ENCODE assay signal across 10 mouse cellular contexts in the genomic region with DNA sequence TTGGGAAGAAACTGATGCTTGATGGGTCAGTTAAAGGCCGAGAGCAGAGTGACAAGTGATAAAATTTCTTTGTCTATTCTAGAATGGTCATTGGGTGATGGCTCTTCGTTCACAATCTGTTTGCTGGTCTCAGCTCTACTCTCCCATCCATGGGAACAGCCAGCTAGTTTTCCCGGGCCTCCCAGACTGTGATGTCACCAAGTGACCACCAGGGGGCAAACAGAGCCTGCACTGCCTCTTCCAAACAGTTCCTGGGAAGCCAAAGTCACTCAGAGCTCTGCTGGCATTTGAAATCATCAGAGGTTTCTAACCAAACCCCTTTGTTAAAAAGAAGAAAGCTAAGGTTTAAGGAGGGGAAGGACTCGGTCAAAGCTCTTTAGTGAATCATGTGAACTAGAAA. TPM values are rescaled to one million over a fixed set of nuclear protein-coding genes. Genes with fewer than 3 reads are reported as not detected.
A peak's percentile ranks its signal among the peaks of the same experiment; 100 is the strongest.
DNase-seq lines count a peak whose midpoint lies in the region; ATAC-seq and TF ChIP-seq lines count a peak whose summit lies in the region.
"Had no signal": no experiment of that assay in that cellular context is flagged by ENCODE, and none has a peak within 500 bp of the region (broad histone marks: within the 10 kb centered on the region; RNA-seq: fewer than 3 reads in every experiment).

No protein-coding gene starts in this region.

- no peak for TF ChIP-seq POLR2A in limb, embryonic 14.5 days (IDR thresholded peaks at IDR 0.05; ENCODE audit: borderline replicate concordance, extremely low read depth, insufficient read depth, insufficient read length)
- TF ChIP-seq POLR2A in testis, adult 2 months (IDR thresholded peaks at IDR 0.05; ENCODE audit: control insufficient read depth, low read depth, low read length), result no peak

- no peak overlapping the region for H3K27ac ChIP-seq in intestine, embryonic 14.5 days (ENCODE audit: low read depth)
- H3K27ac ChIP-seq in limb, embryonic 14.5 days (replicated peaks; ENCODE audit: low read depth, low read length), result no peak overlapping the region
- H3K27ac ChIP-seq in testis, adult 2 months (ENCODE audit: control insufficient read depth, insufficient read depth, low read depth, low read length), result no peak overlapping the region
- H3K27ac ChIP-seq: embryonic facial prominence, embryonic 15.5 days; midbrain, embryonic 12.5 days had no signal

- no peak overlapping the region for H3K4me3 ChIP-seq in intestine, embryonic 14.5 days (ENCODE audit: low read depth, low read length)
- H3K4me3 ChIP-seq in limb, embryonic 14.5 days (replicated peaks; ENCODE audit: low read length), result no peak overlapping the region
- H3K4me3 ChIP-seq in testis, adult 2 months (ENCODE audit: control insufficient read depth, low read depth, low read length), result no peak overlapping the region
- H3K4me3 ChIP-seq: embryonic facial prominence, embryonic 15.5 days; midbrain, embryonic 12.5 days had no signal

- no peaks in the 10 kb centered on the region for H3K36me3 ChIP-seq in intestine, embryonic 14.5 days (ENCODE audit: control insufficient read depth, insufficient read depth, low read length)
- H3K36me3 ChIP-seq in limb, embryonic 14.5 days (ENCODE audit: control insufficient read depth, insufficient read depth, low read length), result no peaks in the 10 kb centered on the region
- H3K36me3 ChIP-seq in testis, adult 2 months (ENCODE audit: control insufficient read depth, insufficient read depth, low read length), result no peaks in the 10 kb centered on the region
- H3K36me3 ChIP-seq: embryonic facial prominence, embryonic 15.5 days; midbrain, embryonic 12.5 days had no signal

- H3K9ac ChIP-seq in intestine, embryonic 14.5 days (ENCODE audit: low read length), result no peak overlapping the region
- no peak overlapping the region for H3K9ac ChIP-seq in limb, embryonic 14.5 days (ENCODE audit: low read depth, low read length, severe bottlenecking)
- H3K9ac ChIP-seq: embryonic facial prominence, embryonic 15.5 days; midbrain, embryonic 12.5 days had no signal

- no peak overlapping the region for H3K4me2 ChIP-seq in intestine, embryonic 14.5 days (ENCODE audit: low read length)
- no peak overlapping the region for H3K4me2 ChIP-seq in limb, embryonic 14.5 days (replicated peaks; ENCODE audit: low read depth, low read length, severe bottlenecking)
- H3K4me2 ChIP-seq: embryonic facial prominence, embryonic 15.5 days; midbrain, embryonic 12.5 days had no signal

- no peak for ATAC-seq in intestine, embryonic 14.5 days (replicated peaks; ENCODE audit: low FRiP score, low TSS enrichment, low read depth)
- peak; percentile 67; the same call in 1 of the 2 replicates for ATAC-seq in limb, embryonic 14.5 days (ENCODE audit: low FRiP score, low read depth)

- no peaks in the 10 kb centered on the region for H3K4me1 ChIP-seq in intestine, embryonic 14.5 days (replicated peaks; ENCODE audit: control insufficient read depth, insufficient read depth, low read length)
- no peaks in the 10 kb centered on the region for H3K4me1 ChIP-seq in limb, embryonic 14.5 days (ENCODE audit: control insufficient read depth, insufficient read depth, low read length)
- H3K4me1 ChIP-seq in testis, adult 2 months (ENCODE audit: control insufficient read depth, insufficient read depth, low read length), result peaks cover 5% of the 10 kb centered on the region
- H3K4me1 ChIP-seq: embryonic facial prominence, embryonic 15.5 days; midbrain, embryonic 12.5 days had no signal

- H3K9me3 ChIP-seq in intestine, embryonic 14.5 days (ENCODE audit: control insufficient read depth, low read length), result no peaks in the 10 kb centered on the region
- no peaks in the 10 kb centered on the region for H3K9me3 ChIP-seq in limb, embryonic 14.5 days (ENCODE audit: control insufficient read depth, low read length)
- H3K9me3 ChIP-seq: embryonic facial prominence, embryonic 15.5 days; midbrain, embryonic 12.5 days had no signal

- H3K27me3 ChIP-seq in intestine, embryonic 14.5 days (replicated peaks; ENCODE audit: control insufficient read depth, insufficient read depth, low read length), result no peaks in the 10 kb centered on the region
- H3K27me3 ChIP-seq in limb, embryonic 14.5 days (ENCODE audit: control insufficient read depth, insufficient read depth, low read length), result no peaks in the 10 kb centered on the region
- no peaks in the 10 kb centered on the region for H3K27me3 ChIP-seq in testis, adult 2 months (ENCODE audit: control insufficient read depth, insufficient read depth, low read length)
- H3K27me3 ChIP-seq: embryonic facial prominence, embryonic 15.5 days; midbrain, embryonic 12.5 days had no signal

- WGBS in intestine, embryonic 14.5 days, result 3% methylated on average over 4 of the region's 4 CpGs
- 6% methylated on average over 4 of the region's 4 CpGs for WGBS in limb, embryonic 14.5 days

- peak; percentile 82 for TF ChIP-seq CTCF in testis, adult 2 months (IDR thresholded peaks at IDR 0.05; ENCODE audit: control insufficient read depth, insufficient read depth, insufficient replicate concordance, low read depth, low read length)

- peak; percentile 18 for DNase-seq in 3134 (ENCODE audit: extremely low read depth, insufficient read length, low spot score)
- peak; percentile 67 for DNase-seq in Muller cell, postnatal 12 days (ENCODE audit: inconsistent ontology term)
- peak; percentile 79 for DNase-seq in cerebellum, adult 9-10 months
- DNase-seq in forelimb bud, embryonic 11.5 days (ENCODE audit: low read depth, low spot score), result peak; percentile 73
- peak; percentile 86 for DNase-seq in intestine, embryonic 14.5 days (ENCODE audit: low spot score)
- peak; percentile 86 for DNase-seq in limb, embryonic 14.5 days (ENCODE audit: low spot score)
- peak; percentile 84 for DNase-seq in neural tube, embryonic 10.5 days (ENCODE audit: extremely low spot score, low spot score)

RNA-seq across cellular contexts. Expression of a gene that starts 8.5 kb away (rescaled TPM):
- polyA plus RNA-seq in intestine, embryonic 14.5 days (2014; fragmentation: Nextera tagmentation; extraction: Ambion mirVana), result 5.8 and 6.7 TPM in 2 replicates
- 9.7 and 10.5 TPM in 2 replicates for polyA plus RNA-seq in limb, embryonic 14.5 days (2012; rRNA removed)
- 7.3 and 9.6 TPM in 2 replicates for polyA plus RNA-seq in limb, embryonic 14.5 days (2014; fragmentation: Nextera tagmentation; extraction: Ambion mirVana)
- polyA plus RNA-seq in testis, adult 2 months (2012; rRNA removed), result 1.6 TPM in 2 replicates

RNA-seq across cellular contexts. Expression of a gene that starts 17.2 kb away (rescaled TPM):
- 1.1 and 1.4 TPM in 2 replicates for polyA plus RNA-seq in intestine, embryonic 14.5 days (2014; fragmentation: Nextera tagmentation; extraction: Ambion mirVana)
- 4.0 and 4.6 TPM in 2 replicates for polyA plus RNA-seq in limb, embryonic 14.5 days (2012; rRNA removed)
- 2.1 and 2.6 TPM in 2 replicates for polyA plus RNA-seq in limb, embryonic 14.5 days (2014; fragmentation: Nextera tagmentation; extraction: Ambion mirVana)
- polyA plus RNA-seq in testis, adult 2 months (2012; rRNA removed), result 0.38 and 1.2 TPM in 2 replicates
- polyA plus RNA-seq: midbrain, embryonic 12.5 days had no signal

Comparison
In these comparisons a context has a peak if more than half of its experiments do, and no peak if none do; other contexts are left out.
1. DNase-seq: peak in every context shown above with its lines; median percentile 86 in intestine, embryonic 14.5 days; 86 in limb, embryonic 14.5 days; 84 in neural tube, embryonic 10.5 days; 79 in cerebellum, adult 9-10 months; 73 in forelimb bud, embryonic 11.5 days; 67 in Muller cell, postnatal 12 days; 18 in 3134.